Mouse (Mus musculus): Measurements from ENCODE around the gene Il1r2. TPM values are rescaled to one million over a fixed set of nuclear protein-coding genes. Genes with fewer than 3 reads are reported as not detected.
A peak's percentile ranks its signal among the peaks of the same experiment; 100 is the strongest.

The Il1r2 gene
- polyA plus RNA-seq (2016; fragmentation: Nextera tagmentation; extraction: Ambion mirVana): 0.19 and 0.27 TPM in 2 replicates

DNA sequence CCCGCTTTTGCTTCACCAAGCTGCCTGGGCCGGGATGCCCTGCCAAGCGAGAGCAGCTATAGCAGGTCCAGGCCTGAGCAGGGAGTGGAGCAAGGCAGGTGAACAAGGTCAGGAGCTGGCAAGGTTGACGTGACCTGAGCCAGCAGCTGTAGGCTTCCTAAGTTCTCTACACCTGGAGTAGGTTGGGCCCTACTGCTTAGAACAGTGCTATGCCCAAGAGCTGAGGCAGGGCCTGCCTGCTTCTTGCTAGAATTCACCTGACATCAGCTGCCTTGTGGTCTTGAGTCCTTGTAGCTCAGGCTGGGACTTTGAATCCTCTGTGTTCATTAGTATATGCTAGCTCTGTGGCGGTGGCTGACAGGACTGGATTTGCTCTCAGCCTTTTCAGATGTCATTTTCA, at the start of gene Il1r2:
Gene Il1r2, plus strand, starts transcription at position 301 of the 400 bp plus-strand sequence.
- no peak within 1 kb of the TSS for H3K9ac ChIP-seq
- H3K36me3 ChIP-seq: no peaks in the 10 kb centered on the region
- WGBS: 95% methylated on average over 5 of the region's 5 CpGs
- H3K4me3 ChIP-seq: no peak within 1 kb of the TSS
- H3K4me2 ChIP-seq (replicated peaks): no peak within 1 kb of the TSS
- H3K27me3 ChIP-seq (replicated peaks): no peaks in the 10 kb centered on the region
- no peak within 1 kb of the TSS for H3K27ac ChIP-seq
- no peaks in the 10 kb centered on the region for H3K4me1 ChIP-seq
- H3K9me3 ChIP-seq: no peaks in the 10 kb centered on the region
- no peak for ATAC-seq (ENCODE audit: low FRiP score, low read depth)

DNA sequence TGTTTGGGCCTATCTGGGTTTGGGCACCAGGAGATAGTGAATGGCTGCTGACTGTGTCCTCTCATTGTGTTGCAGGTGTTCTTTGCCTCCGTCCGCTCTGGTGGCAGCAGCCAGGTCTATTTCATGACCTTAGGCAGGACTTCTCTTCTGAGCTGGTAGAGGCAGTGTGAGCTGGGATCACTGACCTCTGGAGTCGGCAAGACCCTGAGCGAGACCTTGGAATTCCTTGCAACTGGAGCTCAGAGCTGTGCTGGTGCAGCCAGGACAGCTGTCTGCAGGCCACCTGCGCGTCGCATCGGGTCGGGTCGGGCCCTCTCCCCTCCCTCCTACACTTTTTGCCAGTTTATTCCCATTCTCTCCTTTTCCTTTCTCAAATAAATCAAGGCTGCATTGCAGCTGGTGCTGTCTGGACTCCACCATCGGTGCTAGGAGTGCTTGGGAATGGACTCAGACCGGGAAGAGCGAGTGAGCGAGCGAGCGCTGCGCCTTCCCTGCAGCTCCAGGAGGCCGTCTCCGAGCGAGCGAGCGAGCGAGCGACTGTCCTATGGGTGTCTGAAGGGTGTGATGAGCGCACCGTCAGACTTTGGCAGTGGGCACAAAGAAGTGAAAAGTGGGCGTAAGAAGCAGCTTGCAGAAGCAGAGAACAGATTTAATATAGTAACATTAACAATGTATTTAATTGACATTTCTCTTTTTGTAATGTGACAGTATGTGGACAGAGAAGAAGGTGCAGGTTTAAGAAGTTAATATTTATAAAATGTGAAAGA, 49.1 kb upstream of the Il1r2 start:
- Histone ChIP-seq H3K4me1 (no peaks in the 10 kb centered on the region), H3K36me3 (peaks cover 76% of the 10 kb centered on the region), H3K9ac (no peak overlapping the region), H3K9me3 (no peaks in the 10 kb centered on the region), H3K4me3 (no peak overlapping the region), H3K27ac (no peak overlapping the region), H3K27me3 (replicated peaks) (no peaks in the 10 kb centered on the region), H3K4me2 (replicated peaks) (no peak overlapping the region)
- WGBS: 94% methylated on average over 27 of the region's 27 CpGs
- no peak for ATAC-seq (ENCODE audit: low FRiP score, low read depth)

DNA sequence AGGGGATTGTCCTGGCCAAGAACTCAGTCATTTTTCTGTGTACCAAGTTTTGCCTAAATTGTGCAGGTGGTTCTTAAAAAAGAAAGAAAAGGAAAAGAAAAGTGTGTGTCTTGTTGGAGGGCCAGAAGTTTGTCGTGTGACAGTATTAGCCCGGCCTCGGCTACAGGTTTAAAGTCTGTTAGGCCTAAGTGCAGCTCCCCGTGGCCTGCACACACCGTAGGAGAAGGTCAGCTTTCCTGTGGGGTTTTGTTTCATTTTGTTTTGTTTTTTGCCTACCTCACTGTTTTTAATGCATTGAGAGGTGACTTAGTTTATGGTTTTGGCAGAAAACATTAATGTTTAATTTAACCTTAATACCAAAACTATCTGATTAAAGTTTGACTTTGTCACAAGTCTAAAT, 48.5 kb upstream of the Il1r2 start:
- H3K9me3 ChIP-seq: no peaks in the 10 kb centered on the region
- ATAC-seq (ENCODE audit: low FRiP score, low read depth): no peak
- H3K9ac ChIP-seq: no peak overlapping the region
- no peak overlapping the region for H3K4me3 ChIP-seq
- WGBS: 92% methylated on average over 5 of the region's 5 CpGs
- H3K36me3 ChIP-seq: peaks cover 69% of the 10 kb centered on the region
- no peak overlapping the region for H3K4me2 ChIP-seq (replicated peaks)
- H3K27ac ChIP-seq: no peak overlapping the region
- no peaks in the 10 kb centered on the region for H3K4me1 ChIP-seq
- no peaks in the 10 kb centered on the region for H3K27me3 ChIP-seq (replicated peaks)

DNA sequence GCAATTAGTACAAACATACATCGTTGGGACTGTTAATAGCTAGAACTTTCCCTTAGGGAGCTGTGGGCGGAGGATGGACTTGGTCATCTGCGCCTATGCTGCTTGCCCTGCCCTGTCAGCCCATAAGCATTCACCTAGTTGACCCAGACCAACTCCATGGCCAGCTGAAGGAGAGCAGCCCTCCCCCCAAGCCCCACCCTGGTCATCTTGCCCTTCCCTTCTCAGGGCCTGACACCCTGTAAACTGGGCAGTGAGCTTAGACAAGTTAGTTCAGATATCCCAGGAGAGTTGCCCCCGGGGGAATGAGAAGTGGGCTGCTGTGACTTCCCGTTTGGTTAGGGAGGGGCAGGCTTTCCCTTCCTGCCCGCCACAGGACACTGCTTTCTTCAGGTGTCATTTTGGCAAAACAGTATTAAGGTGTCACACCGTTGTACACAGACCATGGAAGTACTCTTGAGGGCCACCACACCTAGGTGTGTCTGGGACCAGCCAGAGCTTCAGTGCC, 46.7 kb upstream of the Il1r2 start:
- ATAC-seq (ENCODE audit: low FRiP score, low read depth): no peak; the same call in 1 of the 2 replicates
- WGBS: 86% methylated on average over 7 of the region's 7 CpGs
- peaks cover 57% of the 10 kb centered on the region for H3K36me3 ChIP-seq

DNA sequence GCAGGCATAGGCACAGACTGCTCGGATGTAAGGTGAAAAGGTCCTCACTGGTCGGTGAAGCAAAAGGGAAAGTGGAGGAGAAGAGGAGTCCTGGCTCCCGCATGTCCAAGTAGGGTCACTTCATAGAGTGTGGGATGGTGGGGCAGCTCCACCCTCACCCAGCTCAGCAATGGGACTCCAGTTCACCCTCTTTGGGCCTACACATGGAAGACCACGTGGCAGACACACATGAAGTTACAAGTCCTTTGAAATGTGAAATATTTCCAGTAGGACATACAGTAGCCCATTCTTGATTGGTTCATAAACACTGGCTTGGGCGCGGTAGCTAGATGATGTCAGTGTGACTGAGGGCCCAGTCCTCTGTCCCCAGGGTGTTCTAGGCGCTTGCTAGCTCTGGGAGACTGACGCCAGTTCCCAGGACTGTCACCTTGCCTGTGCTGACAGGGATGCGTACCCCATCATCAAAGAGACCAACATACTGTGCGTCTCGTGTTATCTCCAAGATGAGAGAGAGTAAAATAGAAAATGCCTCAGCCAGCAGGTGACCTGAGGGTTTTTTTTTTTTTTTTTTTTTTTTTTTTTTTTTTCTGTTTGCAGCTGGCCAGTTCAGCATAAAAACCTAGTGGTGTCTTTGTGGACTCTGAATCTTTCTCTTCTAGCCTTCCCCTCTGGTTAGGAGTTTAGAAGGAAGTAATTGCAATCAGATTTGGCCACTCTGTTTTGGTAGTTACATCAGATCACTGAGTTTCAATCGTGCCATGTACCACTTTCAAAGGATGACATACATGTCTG, 45.5 kb upstream of the Il1r2 start:
- 90% methylated on average over 12 of the region's 12 CpGs for WGBS
- peak; percentile 35 for ATAC-seq (ENCODE audit: low FRiP score, low read depth)

More for the DNA sequence above, 46.7 kb upstream of the Il1r2 start:
- H3K4me1 ChIP-seq: no peaks in the 10 kb centered on the region
- no peaks in the 10 kb centered on the region for H3K9me3 ChIP-seq
- no peak overlapping the region for H3K27ac ChIP-seq
- H3K9ac ChIP-seq: no peak overlapping the region
- H3K4me2 ChIP-seq (replicated peaks): no peak overlapping the region
- no peaks in the 10 kb centered on the region for H3K27me3 ChIP-seq (replicated peaks)
- H3K4me3 ChIP-seq: no peak overlapping the region

DNA sequence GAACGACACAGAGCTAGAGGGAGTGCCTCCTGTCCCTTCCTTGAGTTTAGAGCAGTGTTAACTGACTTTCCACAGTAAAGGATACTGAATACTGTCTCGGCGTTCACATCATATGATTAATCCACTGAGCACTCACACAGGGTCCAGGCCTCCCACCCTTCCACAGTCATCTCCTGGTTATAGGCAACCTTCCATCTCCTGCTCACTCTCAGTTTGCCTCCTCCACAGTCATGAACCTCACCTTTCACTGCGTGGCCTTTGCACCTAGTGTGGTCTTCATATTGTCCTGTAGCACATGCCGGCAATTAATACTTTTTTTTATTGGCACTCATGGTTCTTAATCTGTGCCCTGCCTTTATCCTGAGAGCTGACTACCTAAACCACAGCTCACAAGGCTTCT, 44.3 kb upstream of the Il1r2 start:
- ATAC-seq (ENCODE audit: low FRiP score, low read depth): no peak
- no peak overlapping the region for H3K27ac ChIP-seq
- no peaks in the 10 kb centered on the region; the same call in 1 of the 2 replicates for H3K4me1 ChIP-seq
- H3K4me2 ChIP-seq (replicated peaks): no peak overlapping the region
- H3K9me3 ChIP-seq: no peaks in the 10 kb centered on the region
- peaks cover 33% of the 10 kb centered on the region for H3K36me3 ChIP-seq
- 93% methylated on average over 5 of the region's 5 CpGs for WGBS
- H3K27me3 ChIP-seq (replicated peaks): no peaks in the 10 kb centered on the region
- no peak overlapping the region for H3K4me3 ChIP-seq
- no peak overlapping the region for H3K9ac ChIP-seq

More for the DNA sequence above, 45.5 kb upstream of the Il1r2 start:
- Histone ChIP-seq H3K9ac (no peak overlapping the region), H3K4me2 (replicated peaks) (no peak overlapping the region), H3K9me3 (no peaks in the 10 kb centered on the region), H3K36me3 (peaks cover 45% of the 10 kb centered on the region), H3K27ac (no peak overlapping the region), H3K4me3 (no peak overlapping the region), H3K4me1 (no peaks in the 10 kb centered on the region; the same call in 1 of the 2 replicates), H3K27me3 (replicated peaks) (no peaks in the 10 kb centered on the region)

DNA sequence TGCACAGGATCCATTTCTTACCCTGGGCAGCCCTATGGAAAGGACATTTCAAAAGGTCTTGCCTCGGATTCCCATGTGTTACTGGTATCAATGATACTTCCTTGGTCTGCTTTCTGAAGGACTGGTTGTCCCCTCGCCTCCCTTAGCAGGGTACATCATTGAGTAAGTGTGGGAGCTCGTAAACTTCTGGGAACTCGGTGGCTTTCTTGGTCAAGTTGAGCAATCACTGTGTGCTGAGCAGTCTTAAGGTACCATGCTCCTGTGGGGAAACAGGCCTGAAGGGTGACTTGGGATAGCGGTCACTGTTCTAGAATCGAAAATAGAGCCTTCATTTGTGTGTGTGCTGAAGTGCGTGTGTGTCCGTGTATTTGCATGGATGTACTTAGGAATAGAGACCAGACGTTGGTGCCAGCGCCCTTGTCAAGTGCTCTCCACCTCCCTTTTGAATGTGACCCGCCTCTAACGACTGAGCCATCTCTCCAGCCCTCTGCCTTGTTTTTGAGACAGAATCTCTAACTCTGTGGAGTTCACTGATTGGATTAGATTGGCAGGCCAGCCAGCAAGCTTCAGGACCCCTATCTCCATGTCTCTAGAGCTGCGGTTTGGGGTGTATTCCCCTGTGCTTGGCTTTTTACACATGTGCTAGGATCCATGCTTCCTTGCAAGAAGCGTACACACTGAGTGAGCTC, 43.4 kb upstream of the Il1r2 start:
- H3K4me2 ChIP-seq (replicated peaks): no peak overlapping the region
- ATAC-seq (ENCODE audit: low FRiP score, low read depth): no peak
- no peak overlapping the region for H3K4me3 ChIP-seq
- no peak overlapping the region for H3K27ac ChIP-seq
- no peaks in the 10 kb centered on the region; the same call in 1 of the 2 replicates for H3K4me1 ChIP-seq
- H3K27me3 ChIP-seq (replicated peaks): no peaks in the 10 kb centered on the region
- H3K9ac ChIP-seq: no peak overlapping the region
- no peaks in the 10 kb centered on the region for H3K9me3 ChIP-seq
- peaks cover 25% of the 10 kb centered on the region for H3K36me3 ChIP-seq
- WGBS: 87% methylated on average over 14 of the region's 14 CpGs

DNA sequence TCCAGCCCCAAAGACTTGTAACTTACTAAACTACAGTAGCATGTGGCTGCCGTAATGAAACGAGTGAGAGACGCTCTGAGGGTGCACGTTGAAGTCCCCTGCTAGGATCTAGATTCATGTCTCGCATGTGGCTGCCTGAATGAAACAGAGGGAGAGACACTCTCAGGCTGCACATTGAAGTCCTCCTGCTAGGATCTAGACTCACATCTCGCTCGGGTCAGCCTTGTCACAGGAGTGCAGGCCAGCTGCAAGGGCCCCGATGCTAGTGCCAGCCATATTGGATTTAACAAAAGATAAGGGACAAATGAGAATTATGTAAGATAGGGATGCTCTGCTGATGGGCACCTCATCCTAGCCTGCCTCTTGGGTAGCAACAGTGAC, 42.9 kb upstream of the Il1r2 start:
- ATAC-seq (ENCODE audit: low FRiP score, low read depth): no peak
- Histone ChIP-seq H3K4me2 (replicated peaks) (no peak overlapping the region), H3K27me3 (replicated peaks) (no peaks in the 10 kb centered on the region), H3K36me3 (peaks cover 20% of the 10 kb centered on the region), H3K4me1 (no peaks in the 10 kb centered on the region; the same call in 1 of the 2 replicates), H3K9ac (no peak overlapping the region), H3K4me3 (no peak overlapping the region), H3K9me3 (no peaks in the 10 kb centered on the region), H3K27ac (no peak overlapping the region)
- WGBS: 95% methylated on average over 8 of the region's 8 CpGs

DNA sequence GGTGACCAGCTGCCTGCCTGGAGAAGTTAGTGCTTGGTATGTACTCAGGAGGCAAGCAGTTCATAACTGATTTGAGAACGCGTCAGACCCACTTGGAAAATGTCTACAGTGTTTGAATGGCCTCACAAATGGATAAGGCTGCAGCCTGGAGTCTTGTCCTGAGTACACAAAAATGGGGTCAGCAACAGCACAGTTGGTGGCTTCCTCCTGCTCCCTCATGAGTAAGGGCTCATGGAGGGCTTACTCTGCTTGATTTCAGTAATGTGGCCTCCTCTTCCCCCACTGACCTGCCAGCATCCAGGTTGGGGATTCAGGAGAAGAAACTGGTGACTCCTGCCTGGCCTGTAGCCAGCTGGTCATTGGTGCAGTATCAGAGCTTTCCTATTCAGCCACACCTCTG, 42.3 kb upstream of the Il1r2 start:
- Histone ChIP-seq H3K27ac (no peak overlapping the region), H3K4me2 (replicated peaks) (no peak overlapping the region), H3K36me3 (peaks cover 14% of the 10 kb centered on the region), H3K9ac (no peak overlapping the region), H3K4me3 (no peak overlapping the region), H3K4me1 (no peaks in the 10 kb centered on the region; the same call in 1 of the 2 replicates), H3K27me3 (replicated peaks) (no peaks in the 10 kb centered on the region), H3K9me3 (no peaks in the 10 kb centered on the region)
- 95% methylated on average over 2 of the region's 2 CpGs for WGBS
- ATAC-seq (ENCODE audit: low FRiP score, low read depth): no peak

DNA sequence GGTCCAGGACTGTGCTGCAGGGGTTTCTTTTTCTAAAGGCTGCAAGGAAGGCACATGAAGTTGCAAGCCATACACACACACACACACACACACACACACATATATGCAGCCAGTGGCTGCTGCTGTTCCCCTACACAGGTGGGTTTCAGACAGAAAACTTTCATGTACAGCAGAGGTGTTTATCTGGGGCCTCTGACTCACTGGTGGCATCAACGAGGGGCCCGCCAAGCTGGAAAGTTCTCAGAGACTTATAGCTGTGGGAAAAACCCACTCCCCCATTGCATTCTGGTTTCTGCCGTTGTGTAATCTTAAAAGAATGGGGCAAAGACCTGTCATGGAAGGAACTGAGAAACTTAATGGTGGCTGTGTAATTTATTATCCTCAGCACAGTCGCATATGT, 40.6 kb upstream of the Il1r2 start:
- Histone ChIP-seq H3K4me1 (no peaks in the 10 kb centered on the region; the same call in 1 of the 2 replicates), H3K9ac (no peak overlapping the region), H3K27ac (no peak overlapping the region), H3K27me3 (replicated peaks) (no peaks in the 10 kb centered on the region), H3K4me3 (no peak overlapping the region), H3K4me2 (replicated peaks) (no peak overlapping the region), H3K36me3 (peaks cover 1% of the 10 kb centered on the region), H3K9me3 (no peaks in the 10 kb centered on the region)
- 80% methylated on average over 4 of the region's 4 CpGs for WGBS
- ATAC-seq (ENCODE audit: low FRiP score, low read depth): no peak

DNA sequence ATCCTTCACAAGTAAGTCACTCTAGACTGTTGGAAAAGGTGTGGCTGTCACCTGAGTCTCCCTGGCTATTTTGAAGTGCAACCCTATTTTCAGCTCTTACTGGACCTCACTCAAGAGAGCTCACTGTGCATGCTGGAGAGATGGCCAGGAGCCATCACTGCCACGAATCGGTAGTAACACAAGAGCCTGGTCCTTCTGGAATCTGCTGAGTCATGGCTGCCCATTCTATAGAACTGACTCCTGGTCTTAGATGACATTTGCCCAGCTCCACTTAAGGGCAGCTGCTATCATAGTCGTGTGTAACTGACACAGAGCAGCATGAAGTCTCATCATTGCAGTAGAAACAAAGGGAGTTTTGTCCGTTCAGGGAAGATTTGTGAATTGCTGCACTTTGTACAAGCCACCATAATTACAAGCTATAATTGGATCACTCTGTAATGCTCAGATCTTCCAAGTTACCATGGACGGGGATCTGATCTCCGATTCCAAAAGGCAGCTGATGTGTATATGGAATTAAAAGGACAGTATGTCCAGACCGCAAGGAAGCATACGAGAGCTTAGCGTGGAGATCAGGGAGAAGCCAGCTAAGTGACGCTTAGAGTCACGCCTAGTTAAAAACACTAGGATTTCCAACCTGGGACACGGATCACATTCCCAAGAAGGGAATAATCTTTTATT, 40.0 kb upstream of the Il1r2 start:
- H3K27me3 ChIP-seq (replicated peaks): no peaks in the 10 kb centered on the region
- no peak overlapping the region for H3K4me2 ChIP-seq (replicated peaks)
- no peaks in the 10 kb centered on the region; the same call in 1 of the 2 replicates for H3K4me1 ChIP-seq
- no peak for ATAC-seq (ENCODE audit: low FRiP score, low read depth)
- H3K9me3 ChIP-seq: no peaks in the 10 kb centered on the region
- no peak overlapping the region for H3K4me3 ChIP-seq
- 73% methylated on average over 12 of the region's 12 CpGs for WGBS
- H3K27ac ChIP-seq: no peak overlapping the region
- no peaks in the 10 kb centered on the region for H3K36me3 ChIP-seq
- no peak overlapping the region for H3K9ac ChIP-seq
